Mouse (Mus musculus) gonadal fat pad, adult 2 months (tissue): ENCODE data around the gene Ubl4a. TPM values are rescaled to one million over a fixed set of nuclear protein-coding genes. Genes with fewer than 3 reads are reported as not detected.
A peak's percentile ranks its signal among the peaks of the same experiment; 100 is the strongest.
"Not testable (repeated sequence)": the region's sequence is repeated elsewhere in the genome, so short reads cannot be mapped to it uniquely, and the experiment has no call there.

ENCODE experiments used
- DNase-seq: peaks from one replicate; pipeline ENCODE4 v3.0.0-alpha.2; 2012; ENCODE audit warnings: low read depth
- polyA plus RNA-seq: library from polyadenylated mRNA; depleted of rRNA; stranded (reverse); fragments of >200 nt; gene quantifications from 2 replicates; pipeline ENCODE4 v1.2.3, GENCODE M21; 2012; rRNA removed

Ubl4a gene
- 47.6 and 59.2 TPM in 2 replicates for polyA plus RNA-seq

DNA sequence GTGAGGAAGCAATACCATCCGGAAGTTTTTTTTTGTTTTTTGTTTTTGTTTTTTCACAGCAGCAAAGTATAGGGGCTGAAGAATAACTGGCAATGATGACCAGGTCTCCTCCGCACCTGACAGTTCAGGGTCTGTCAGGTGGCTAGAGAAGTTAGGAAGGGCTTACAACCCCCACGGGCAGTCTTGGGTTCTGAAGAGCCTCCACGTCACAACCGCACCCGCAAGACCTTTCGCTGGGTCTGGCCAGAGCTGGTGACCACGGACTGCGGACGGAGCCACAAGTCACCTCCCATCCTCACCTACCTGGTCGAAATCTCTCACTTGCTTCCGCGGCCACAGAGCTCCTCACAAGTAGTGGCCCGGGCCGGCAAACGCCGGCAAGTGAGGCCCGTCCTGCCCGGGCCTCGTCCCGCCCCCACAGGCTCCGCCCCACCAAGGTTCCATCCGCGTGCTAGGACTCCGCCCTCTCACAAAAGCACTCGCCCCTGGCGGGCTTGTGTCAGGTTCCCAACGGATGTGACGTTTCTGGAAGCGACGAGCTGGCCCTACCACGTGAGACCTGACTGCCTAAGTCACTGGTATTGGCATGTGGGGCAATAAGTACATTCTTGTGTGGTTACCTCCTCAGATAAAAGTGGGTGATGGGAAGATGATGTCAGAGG is at the start of gene Ubl4a, which contains the start of gene Slc10a3:
Gene Ubl4a, minus strand, starts transcription at position 331 of the 662 bp plus-strand sequence.
Gene Slc10a3, minus strand, starts transcription at position 462 of the 662 bp plus-strand sequence.
- no peak for DNase-seq

DNA sequence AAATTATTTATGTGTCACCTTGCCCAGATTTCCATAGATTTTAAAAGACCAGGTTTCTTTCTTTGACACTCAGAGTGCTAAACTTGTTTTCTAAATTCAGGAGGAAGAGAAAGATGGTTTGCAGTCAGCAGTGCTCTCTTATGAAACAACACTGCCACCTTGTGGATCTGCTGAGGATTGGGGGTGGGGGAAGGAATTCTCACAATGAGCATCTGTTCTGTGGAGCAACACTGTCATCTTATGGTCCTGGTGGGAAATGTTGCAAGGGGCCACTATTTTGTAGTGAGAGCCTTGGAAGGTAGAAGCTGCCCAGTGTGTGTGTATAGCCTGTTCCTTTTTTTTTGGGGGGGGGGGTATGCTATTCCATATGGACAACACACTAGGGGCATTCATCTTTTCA is 40.4 kb upstream of the Ubl4a start:
- no peak for DNase-seq

DNA sequence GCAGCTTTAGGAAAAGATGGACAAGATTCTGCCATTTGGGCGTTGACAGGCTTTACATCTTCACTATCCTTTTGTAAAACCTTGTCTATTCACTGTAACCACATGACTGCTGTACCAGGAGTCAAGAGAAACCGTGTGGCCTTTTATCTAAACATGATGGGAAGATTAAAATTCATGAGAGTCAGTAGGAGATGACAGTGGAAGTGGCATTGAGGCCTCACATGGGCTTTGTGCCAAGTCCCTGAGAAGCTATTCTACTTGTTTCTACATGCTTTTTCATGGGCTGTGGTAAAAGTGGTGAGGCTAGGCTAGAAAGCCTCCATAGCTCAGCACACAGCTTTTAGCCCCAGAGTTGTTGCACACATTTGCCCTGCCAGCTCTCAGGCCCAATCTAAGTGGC is 35.3 kb upstream of the Ubl4a start:
- DNase-seq = no peak

DNA sequence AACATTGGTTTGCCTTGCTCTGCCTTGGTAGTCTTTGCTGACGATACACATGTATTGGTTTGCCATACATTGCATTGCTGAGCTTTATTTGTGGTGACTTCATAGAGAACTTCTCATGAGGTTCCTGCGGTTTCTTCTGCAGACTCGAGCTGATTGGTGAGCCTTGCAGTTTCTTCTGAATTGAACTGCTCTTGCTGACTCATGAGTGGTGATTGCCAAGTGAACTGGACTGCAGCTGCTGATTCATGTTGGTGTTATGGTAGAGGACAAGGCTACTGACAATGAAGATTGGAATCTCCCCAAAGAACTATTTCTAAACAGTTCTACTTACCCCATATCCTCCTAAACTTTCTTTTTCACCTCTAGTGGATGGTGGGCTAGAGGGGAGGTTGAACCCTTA is 27.1 kb upstream of the Ubl4a start:
- no peak for DNase-seq

DNA sequence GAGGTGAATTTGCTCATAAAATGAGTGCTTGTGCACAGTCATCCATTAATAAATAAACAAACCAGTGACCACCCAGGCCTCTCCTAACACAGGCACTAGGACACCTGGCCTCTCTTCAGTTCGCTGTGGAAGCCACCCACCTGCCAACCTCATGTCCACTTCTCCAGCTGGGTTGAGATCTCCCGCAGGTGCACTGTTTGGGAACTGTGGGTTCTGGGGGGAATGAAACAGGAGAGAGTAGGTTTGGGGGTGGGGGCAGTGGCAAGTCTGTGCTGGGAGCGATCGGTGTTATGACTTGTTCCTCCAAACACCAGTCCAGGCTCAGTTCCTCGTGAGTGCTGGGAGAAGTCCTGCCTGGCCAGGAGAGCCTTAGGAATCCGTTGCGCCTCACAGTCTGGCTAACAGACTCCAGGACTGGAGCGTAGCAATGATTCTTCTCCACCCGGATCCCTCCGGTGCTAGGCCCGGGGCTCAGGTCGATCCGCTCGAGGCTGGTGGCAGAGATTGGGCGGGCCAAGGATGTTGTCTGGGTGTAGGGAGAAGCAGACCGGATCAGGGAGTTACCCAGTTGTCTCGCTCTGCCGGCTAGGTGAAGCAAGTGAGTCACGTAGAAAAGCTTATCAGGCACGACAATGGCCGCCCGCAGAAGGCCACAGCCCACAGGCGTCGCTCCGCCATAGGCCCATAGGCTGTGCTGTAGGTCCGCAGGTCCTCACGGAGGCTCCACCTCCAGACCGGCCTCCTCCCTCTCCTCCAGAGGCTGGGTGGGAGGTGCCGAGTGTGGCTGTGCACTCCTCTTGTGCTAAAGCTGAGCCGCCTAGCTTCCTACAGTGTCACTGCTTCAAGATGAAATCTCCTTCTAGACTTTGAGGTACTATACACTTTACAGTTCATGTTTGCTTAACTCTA is 19.8 kb upstream of the Ubl4a start, which contains the start of the genes Fam3a and Ikbkg:
Gene Fam3a, minus strand, starts transcription at position 738 of the 909 bp plus-strand sequence.
Gene Ikbkg, plus strand, starts transcription at position 756 of the 909 bp plus-strand sequence.
- DNase-seq = no peak

DNA sequence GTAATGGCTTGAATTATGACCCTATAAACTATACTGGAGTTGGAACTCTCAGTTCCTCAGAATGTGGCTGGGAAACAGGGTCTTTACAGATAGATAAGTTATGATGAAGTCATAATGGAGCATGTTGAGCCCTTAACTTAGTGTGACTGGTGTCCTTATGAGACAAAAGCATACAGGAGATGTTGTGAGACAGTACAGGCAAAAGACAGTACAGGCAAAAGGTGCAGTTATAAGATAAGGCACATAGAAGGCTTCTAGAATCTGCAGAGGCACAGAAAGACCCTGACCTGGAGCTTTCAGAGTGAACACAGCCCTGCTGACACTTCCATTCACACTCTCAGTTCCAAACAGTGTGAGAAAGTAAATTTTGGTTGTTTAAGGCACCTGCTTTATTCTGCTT is 15.1 kb upstream of the Ubl4a start:
- no peak for DNase-seq

DNA sequence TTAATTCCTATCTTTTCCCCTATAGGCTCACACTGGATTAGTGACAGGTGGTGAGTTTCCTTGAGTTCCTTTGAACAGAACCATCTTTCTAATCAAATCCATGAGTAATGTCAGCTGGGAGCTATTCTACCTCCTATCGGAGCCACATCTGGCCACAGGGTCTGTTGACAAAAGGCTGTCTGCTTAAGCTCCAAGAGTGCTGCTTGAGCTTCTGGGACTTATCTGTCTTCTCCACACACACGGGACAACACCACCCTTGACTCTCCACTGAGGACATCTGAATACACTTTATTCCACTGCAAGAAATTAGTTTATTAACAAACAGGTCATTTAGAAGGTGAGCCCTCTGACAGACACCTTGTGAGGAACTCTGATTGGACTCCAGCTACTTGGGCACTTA is 11.4 kb upstream of the Ubl4a start:
- DNase-seq = no peak

DNA sequence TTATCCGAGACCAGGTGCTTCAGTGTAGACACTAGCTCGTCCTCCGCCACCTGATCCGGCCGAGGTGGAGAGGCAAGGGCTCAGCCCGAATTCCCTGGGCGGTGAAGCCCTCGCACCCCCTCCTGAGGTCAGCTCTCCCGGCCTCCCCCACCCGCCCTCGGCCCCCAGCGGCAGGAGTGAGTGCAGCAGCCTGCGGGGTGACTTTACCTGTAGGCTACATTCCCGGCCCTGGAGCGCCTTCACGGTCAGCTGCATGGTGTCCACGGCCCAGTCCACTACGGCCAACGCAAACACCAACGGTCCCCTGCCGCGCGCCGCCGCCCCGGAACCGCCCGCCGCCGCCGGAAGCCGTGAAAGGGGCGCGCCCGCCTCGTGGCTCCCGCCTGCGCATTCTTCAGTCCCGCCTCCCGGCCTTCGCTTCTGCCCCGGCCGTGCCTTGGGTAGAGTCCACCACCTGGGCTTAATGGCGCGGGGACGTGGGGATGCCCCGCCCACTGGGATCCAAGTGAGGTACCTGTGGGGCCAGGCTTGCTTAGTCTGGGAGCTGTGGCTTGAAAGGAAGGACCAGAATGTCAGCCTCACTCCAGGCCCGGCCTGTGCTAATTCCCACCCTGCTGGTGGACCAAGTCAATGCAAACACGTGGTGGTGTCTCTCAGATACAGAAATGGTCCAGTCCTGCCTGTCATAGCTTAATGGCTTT is 4.7 kb downstream of the Ubl4a start:
- no peak for DNase-seq

DNA sequence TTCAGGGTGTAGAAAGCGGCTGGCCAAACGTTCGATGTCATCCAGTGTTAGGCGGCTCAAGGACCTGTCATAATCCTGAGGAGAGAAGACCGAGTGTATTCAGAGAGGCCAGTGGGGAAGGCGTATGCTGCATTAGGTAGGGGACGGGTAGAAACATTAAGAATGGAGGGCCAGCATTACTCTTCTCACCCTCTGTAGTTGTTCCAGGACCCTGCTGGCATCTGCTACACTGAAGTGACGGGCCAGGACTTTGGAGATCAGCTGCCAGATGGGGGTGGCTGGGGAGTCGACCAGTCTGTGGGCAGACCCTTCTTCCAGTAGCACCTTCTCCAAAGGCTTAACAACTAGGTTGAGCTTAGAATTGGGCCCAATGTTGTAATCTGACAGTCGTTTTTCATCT is 5.5 kb downstream of the Ubl4a start:
- DNase-seq = no peak

DNA sequence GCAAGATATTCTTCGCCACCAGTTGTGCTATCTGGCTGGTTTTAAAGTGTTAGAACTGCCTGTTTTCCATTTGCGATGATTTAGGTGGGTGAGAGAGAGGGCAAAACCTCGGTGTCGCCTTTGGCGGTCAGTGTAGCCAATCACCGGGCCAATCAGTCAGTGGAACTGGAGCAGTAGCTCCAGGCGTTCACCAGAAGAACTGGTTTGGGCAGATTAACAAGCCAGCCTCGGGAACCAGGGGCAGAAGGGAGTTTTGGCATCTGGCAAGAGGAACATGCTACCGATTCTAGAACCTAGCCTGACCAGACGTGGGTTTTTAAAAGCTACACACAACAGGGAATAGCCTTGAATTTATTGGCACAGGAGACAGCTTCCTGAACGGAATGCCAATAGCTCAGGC is 13.8 kb downstream of the Ubl4a start:
- DNase-seq = peak; percentile 41

DNA sequence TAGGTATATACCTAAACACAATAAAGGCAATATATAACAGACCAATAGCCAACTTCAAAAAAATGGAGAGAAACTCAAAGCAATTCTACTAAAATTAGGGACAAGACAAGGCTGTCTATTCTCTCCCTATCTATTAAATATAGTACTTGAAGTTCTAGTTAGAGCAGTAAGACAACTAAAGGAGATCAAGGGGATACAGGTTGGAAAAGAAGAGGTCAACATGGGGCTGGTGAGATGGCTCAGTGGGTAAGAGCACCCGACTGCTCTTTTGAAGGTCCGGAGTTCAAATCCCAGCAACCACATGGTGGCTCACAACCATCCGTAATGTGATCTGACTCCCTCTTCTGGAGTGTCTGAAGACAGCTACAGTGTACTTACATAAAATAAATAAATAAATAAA is 15.9 kb downstream of the Ubl4a start:
- DNase-seq = not testable (repeated sequence)

DNA sequence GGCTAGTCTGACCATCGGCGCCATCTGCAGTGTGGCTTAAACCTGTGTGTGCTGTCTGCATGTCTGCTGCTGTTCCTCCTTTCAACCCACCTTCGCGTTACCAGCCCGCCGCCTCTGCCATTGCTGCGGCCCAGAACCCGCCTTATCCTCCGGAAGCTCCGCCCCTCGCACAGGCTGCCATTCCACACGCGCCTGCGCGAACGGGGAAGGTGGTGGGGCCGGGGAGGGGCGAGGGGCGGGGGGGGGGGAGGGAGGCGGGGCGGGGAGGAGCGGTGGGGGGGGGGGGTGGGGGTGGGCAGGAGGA is 19.6 kb downstream of the Ubl4a start, which contains the start of gene Lage3:
Gene Lage3, minus strand, starts transcription at position 152 of the 304 bp plus-strand sequence.
- DNase-seq = no peak

DNA sequence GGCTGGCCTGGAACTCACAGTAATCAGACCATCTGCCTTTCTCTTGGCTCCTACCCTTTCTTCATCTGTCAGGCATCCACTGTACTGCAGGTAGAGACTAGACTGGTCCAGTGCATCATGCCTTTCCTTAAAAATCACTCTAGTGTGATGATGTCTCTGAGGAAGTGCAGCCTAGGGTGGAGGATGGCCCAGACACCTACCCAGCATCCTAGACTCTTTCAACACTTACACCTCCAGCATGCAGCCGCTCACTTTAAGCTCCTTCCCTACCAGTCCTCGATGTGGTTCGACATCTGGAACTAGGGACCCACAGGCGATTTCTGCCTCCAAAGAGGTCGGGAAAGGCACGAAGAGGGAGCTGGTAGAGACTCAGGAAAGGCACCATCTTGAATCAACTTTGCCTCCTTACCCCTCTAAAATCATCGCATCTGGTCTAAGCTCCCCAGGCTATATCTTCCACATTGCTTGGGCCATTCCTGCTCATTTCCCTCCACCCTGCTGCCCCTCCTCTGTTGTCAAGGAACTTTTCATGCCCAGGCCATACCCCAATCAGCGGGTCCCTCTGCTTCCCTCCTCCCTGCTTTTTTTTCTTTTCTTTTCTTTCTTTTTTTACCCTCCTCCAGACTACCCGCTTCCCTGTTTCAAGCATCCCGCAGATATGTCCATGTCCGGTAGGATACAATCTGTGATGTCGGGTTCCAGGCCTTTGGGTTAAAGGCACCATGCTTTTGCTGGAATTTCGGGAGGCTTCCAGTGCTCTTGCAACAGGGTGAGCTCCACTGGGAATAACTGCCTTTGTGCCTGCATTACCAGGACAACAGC is 20.2 kb downstream of the Ubl4a start:
- DNase-seq = no peak

DNA sequence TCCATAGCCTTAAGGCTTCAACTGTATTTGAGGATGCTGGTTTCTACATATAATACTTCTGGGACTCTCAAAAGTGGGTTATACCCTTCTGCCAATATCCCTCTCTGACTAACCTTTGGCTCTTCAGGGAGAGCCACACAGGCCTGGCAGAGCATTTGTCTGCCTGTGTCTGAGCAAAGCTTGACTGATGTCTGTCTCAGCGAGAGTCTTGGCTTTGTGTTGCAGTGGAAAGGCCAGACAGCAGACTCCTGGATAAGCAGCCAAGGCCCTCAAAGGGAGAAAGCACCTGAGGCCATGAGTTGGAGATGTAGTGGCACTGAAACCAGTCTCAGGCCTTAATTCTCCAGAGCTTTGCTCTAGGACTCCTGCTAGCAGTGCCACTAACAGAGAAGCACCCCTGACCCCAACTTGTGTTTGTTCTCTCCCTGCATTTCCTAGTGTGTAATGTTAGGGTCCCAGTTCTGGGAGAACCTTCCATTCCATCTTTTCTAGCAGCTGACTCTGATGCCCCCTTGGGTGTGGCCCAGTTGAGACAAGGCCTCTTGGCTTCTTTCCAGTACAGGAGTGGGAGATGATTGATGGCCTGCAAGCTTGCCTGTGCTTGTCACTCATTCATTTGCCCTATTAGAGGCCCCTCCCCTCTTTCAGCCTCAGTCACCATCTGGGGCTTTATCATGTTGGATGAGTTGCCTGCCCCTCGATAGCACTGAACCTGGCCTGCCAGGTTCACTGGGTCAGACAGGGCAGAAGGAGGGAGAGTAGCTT is 42.7 kb downstream of the Ubl4a start:
- no peak for DNase-seq

DNA sequence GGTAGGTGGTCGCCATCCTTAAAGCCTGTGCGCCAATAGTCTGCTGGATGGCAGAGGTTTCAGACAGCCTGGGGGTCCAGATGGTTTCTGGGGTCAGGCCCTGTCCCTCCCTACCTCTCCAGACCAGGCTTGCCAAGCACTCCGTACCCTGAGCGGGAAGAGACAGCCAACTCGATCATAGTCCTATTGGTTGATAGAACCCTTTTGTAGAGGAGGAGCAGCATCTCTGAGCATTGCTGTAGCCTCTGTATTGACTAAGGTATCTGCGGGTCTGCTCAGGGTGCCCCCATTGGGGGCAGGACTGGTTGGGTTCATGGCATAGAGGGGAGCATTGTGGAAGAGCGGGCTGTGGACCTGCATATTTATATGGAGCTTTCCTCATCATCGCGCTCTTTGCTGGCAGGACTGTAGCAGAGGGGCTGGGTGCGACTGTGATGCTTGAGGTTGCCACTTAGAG is 43.8 kb downstream of the Ubl4a start:
- no peak for DNase-seq

DNA sequence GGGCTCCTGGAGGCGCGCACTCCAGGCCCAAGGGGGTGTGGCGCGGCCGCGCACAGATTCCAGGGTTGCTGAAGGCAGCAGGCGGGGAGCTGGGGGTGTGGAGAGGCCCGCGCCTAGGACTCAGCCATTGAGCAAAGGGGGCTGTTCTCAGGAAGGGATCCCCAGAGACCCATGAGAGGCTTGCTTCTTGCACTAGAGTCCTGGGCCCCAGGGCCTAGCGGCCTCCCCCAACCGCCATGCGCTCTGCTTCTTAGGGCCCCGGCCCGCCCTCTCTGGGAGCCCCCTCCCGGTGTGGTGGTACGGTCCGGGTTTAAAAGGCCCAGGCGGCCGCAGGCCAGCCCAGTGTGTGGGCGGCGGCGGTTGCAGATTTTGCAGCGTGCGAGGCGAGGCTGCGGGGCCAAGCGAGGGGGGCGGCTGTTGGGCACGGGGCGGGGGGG is 44.3 kb downstream of the Ubl4a start, which contains the start of gene Plxna3:
Gene Plxna3, plus strand, starts transcription at position 342 of the 437 bp plus-strand sequence.
- no peak for DNase-seq
